Mouse (Mus musculus): ENCODE results near the gene Ctsr. TPM values are rescaled to one million over a fixed set of nuclear protein-coding genes. Genes with fewer than 3 reads are reported as not detected.

The Ctsr gene
- not detected for polyA plus RNA-seq (2017; shearing (Covaris generic))

DNA sequence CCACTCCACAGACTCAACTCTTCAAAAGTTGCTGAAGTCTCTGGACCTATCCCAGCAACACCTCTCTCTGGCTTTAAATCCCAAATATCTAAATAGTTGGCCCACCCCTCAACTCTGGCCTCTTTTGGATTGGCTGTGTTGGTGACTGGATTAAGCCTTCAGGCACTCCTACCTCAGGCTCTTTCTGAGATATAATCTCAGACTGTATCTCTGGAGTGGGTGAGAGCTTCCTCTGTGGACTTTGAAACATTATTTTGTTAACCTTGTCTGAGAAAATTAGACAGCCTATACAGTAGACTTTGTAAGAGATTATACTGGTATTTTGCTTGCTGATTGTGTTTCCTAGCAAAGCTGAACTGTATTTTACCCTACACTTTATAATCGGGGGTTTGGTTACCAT lies at the start of gene Ctsr:
Ctsr (minus strand) TSS at position 101 of the 400 bp plus-strand sequence.

DNA sequence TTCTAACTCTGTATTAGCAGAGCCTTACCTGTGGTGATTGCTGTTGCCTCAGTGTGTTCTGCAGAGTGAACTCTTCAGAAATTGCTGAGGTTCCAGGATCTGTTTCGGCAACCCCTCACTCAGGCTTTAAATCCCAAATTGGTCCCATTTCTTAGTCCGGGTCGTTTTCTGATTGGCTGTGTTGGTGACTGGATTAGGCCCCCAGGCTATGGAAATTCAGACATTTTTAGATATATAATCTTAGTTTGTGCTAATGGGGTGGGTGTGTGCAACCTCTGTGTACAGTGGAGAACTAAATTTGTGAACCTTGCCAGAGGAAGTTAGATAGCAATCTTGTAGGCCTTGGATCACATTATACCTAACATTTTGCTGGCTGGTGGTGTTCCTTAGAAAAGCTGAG lies 39.3 kb upstream of the Ctsr start, which contains the start of gene Cts6:
Cts6 (minus strand) TSS at position 101 of the 400 bp plus-strand sequence.

Other genes starting within 250 kb of the Ctsr start
- gene Gm49393, start 228.7 kb downstream of the Ctsr start, polyA plus RNA-seq (2017; shearing (Covaris generic)): not detected
- gene Gm49391, start 227.7 kb downstream of the Ctsr start, polyA plus RNA-seq (2017; shearing (Covaris generic)): 0.61 TPM
- gene Ctla2a, start 227.6 kb downstream of the Ctsr start, polyA plus RNA-seq (2017; shearing (Covaris generic)): 241 TPM
- not detected for gene Tpbpa, start 222.3 kb downstream of the Ctsr start, polyA plus RNA-seq (2017; shearing (Covaris generic))
- gene Ctsj, start 158.3 kb downstream of the Ctsr start, polyA plus RNA-seq (2017; shearing (Covaris generic)): not detected
- gene Ctsq, start 123.6 kb downstream of the Ctsr start, polyA plus RNA-seq (2017; shearing (Covaris generic)): not detected
- not detected for gene Cts6, start 39.2 kb upstream of the Ctsr start, polyA plus RNA-seq (2017; shearing (Covaris generic))
- gene Cts8, start 91.1 kb upstream of the Ctsr start, polyA plus RNA-seq (2017; shearing (Covaris generic)): not detected
- not detected for gene Gm49398, start 124.6 kb upstream of the Ctsr start, polyA plus RNA-seq (2017; shearing (Covaris generic))
- 0.24 TPM for gene Cts7, start 193.9 kb upstream of the Ctsr start, polyA plus RNA-seq (2017; shearing (Covaris generic))

Data from effector memory CD4-positive, alpha-beta T cell, adult 7 months (primary cell).